Mouse (Mus musculus) stomach, embryonic 14.5 days (tissue): ENCODE measurements at regions not wholly inside any gene's neighbourhood (a gene's known extent, or its start where the extent isn't known, plus 50 kb on each side); places are given as distances from the start of the nearest gene placed in this dataset.

Source experiments
- ATAC-seq: fragments of 200-750 bp; cut with Nextera tagmentation; 2 replicates; pipeline ENCODE4 v1.8.0; 2017; ENCODE audit warnings: low read depth, moderate TSS enrichment; ENCODE audit not compliant: insufficient number of reproducible peaks, insufficient read depth, low FRiP score
- H3K27ac ChIP-seq: fragments of 300-500 bp; sonication (generic); 2 replicates; pipeline ENCODE4 v1.5.1; 2014; ENCODE audit warnings: mild to moderate bottlenecking, low read length, moderate library complexity, mixed read lengths
- H3K27me3 ChIP-seq: fragments of 300-500 bp; sonication (generic); 2 replicates; pipeline ENCODE4 v1.6.1; 2014; ENCODE audit warnings: low read length, control low read depth, mixed read lengths; ENCODE audit not compliant: control insufficient read depth, insufficient read depth
- H3K36me3 ChIP-seq: fragments of 300-500 bp; sonication (generic); 2 replicates; pipeline ENCODE4 v1.6.1; 2014; ENCODE audit warnings: mild to moderate bottlenecking, control low read depth, low read length, moderate library complexity, mixed read lengths; ENCODE audit not compliant: control insufficient read depth, insufficient read depth
- H3K4me1 ChIP-seq: fragments of 300-500 bp; sonication (generic); 2 replicates; pipeline ENCODE4 v1.6.1; 2014; ENCODE audit warnings: low read length, control low read depth, mixed read lengths; ENCODE audit not compliant: control insufficient read depth, insufficient read depth
- H3K4me2 ChIP-seq: fragments of 300-500 bp; sonication (generic); replicated peaks from 2 replicates; pipeline ENCODE4 v1.6.1; 2014; ENCODE audit warnings: low read depth, low read length, control low read depth
- H3K4me3 ChIP-seq: fragments of 300-500 bp; sonication (generic); 2 replicates; pipeline ENCODE4 v1.5.1; 2014; ENCODE audit warnings: low read depth, low read length, control low read depth
- H3K9ac ChIP-seq: fragments of 300-500 bp; sonication (generic); replicated peaks from 2 replicates; pipeline ENCODE4 v1.6.1; 2014; ENCODE audit warnings: low read depth, mild to moderate bottlenecking, control low read depth, low read length, moderate library complexity, mixed read lengths
- H3K9me3 ChIP-seq: fragments of 300-500 bp; sonication (generic); 2 replicates; pipeline ENCODE4 v1.6.1; 2016; ENCODE audit warnings: low read depth, low read length, control low read depth; ENCODE audit not compliant: control insufficient read depth
- WGBS: fragments of 180-500 bp; shearing (Covaris S2); extraction: QIAGEN DNeasy Blood & Tissue Kit; methylation state at CpG from one replicate; pipeline ENCODE4 v1.1.7; 2014; 5-methylcytosine and 5-hydroxymethylcytosine counted together

GRCm38 (mm10) chr1:105093875-105094274, 262.6 kb downstream of the Rnf152 start:
- no peaks in the 10 kb centered on the region for H3K9me3 ChIP-seq
- 82% methylated on average over 3 of the region's 3 CpGs for WGBS
- H3K27me3 ChIP-seq = no peaks in the 10 kb centered on the region
- no peak for ATAC-seq
- H3K4me1 ChIP-seq = no peaks in the 10 kb centered on the region
- H3K36me3 ChIP-seq = no peaks in the 10 kb centered on the region
- H3K27ac ChIP-seq = no peak overlapping the region
- no peak overlapping the region for H3K4me2 ChIP-seq
- no peak overlapping the region for H3K9ac ChIP-seq
- H3K4me3 ChIP-seq = no peak overlapping the region

GRCm38 (mm10) chr1:105093012-105093411, 263.5 kb downstream of the Rnf152 start:
- H3K9ac ChIP-seq = no peak overlapping the region
- WGBS = 33% methylated on average over 1 of the region's 1 CpGs
- H3K27me3 ChIP-seq = no peaks in the 10 kb centered on the region
- no peaks in the 10 kb centered on the region for H3K36me3 ChIP-seq
- H3K27ac ChIP-seq = peak overlapping the region; percentile 23; the same call in 1 of the 2 replicates
- H3K4me3 ChIP-seq = no peak overlapping the region
- no peaks in the 10 kb centered on the region for H3K4me1 ChIP-seq
- H3K9me3 ChIP-seq = no peaks in the 10 kb centered on the region
- ATAC-seq = peak; percentile 74; the same call in 1 of the 2 replicates
- H3K4me2 ChIP-seq = no peak overlapping the region

GRCm38 (mm10) chr1:105092309-105092904, 264.1 kb downstream of the Rnf152 start:
- H3K4me3 ChIP-seq = no peak overlapping the region
- H3K9ac ChIP-seq = no peak overlapping the region
- peak overlapping the region; percentile 23; the same call in 1 of the 2 replicates for H3K27ac ChIP-seq
- H3K36me3 ChIP-seq = no peaks in the 10 kb centered on the region
- ATAC-seq = peak; percentile 68
- no peaks in the 10 kb centered on the region for H3K4me1 ChIP-seq
- no peaks in the 10 kb centered on the region for H3K9me3 ChIP-seq
- 23% methylated on average over 6 of the region's 6 CpGs for WGBS
- no peaks in the 10 kb centered on the region for H3K27me3 ChIP-seq
- no peak overlapping the region for H3K4me2 ChIP-seq

- no peak overlapping the region for H3K9ac ChIP-seq
- H3K4me2 ChIP-seq = no peak overlapping the region
- H3K4me1 ChIP-seq = no peaks in the 10 kb centered on the region
- H3K9me3 ChIP-seq = no peaks in the 10 kb centered on the region
- no peaks in the 10 kb centered on the region for H3K36me3 ChIP-seq
- no peak overlapping the region for H3K4me3 ChIP-seq
- ATAC-seq = no peak
- WGBS = 84% methylated on average over 7 of the region's 7 CpGs
- H3K27me3 ChIP-seq = no peaks in the 10 kb centered on the region
- H3K27ac ChIP-seq = no peak overlapping the region
Observed at GRCm38 (mm10) chr1:105088765-105089520, 267.6 kb downstream of the Rnf152 start.

GRCm38 (mm10) chr1:105087623-105088022, 268.9 kb downstream of the Rnf152 start:
- Histone ChIP-seq H3K9ac (no peak overlapping the region), H3K4me1 (no peaks in the 10 kb centered on the region), H3K27ac (no peak overlapping the region), H3K4me3 (no peak overlapping the region), H3K9me3 (no peaks in the 10 kb centered on the region), H3K36me3 (no peaks in the 10 kb centered on the region), H3K4me2 (no peak overlapping the region), H3K27me3 (no peaks in the 10 kb centered on the region)
- no peak for ATAC-seq
- 74% methylated on average over 1 of the region's 1 CpGs for WGBS

GRCm38 (mm10) chr1:105084556-105084955, 272.0 kb downstream of the Rnf152 start:
- no peak overlapping the region for H3K27ac ChIP-seq
- WGBS = 90% methylated on average over 3 of the region's 3 CpGs
- no peak overlapping the region for H3K4me2 ChIP-seq
- H3K9me3 ChIP-seq = no peaks in the 10 kb centered on the region
- no peaks in the 10 kb centered on the region for H3K27me3 ChIP-seq
- H3K9ac ChIP-seq = no peak overlapping the region
- no peak overlapping the region for H3K4me3 ChIP-seq
- H3K36me3 ChIP-seq = no peaks in the 10 kb centered on the region
- ATAC-seq = no peak
- H3K4me1 ChIP-seq = no peaks in the 10 kb centered on the region

GRCm38 (mm10) chr1:105083551-105084103, 272.9 kb downstream of the Rnf152 start:
- Histone ChIP-seq H3K9me3 (no peaks in the 10 kb centered on the region), H3K4me3 (no peak overlapping the region), H3K36me3 (no peaks in the 10 kb centered on the region), H3K27ac (no peak overlapping the region), H3K4me1 (no peaks in the 10 kb centered on the region), H3K9ac (no peak overlapping the region), H3K27me3 (no peaks in the 10 kb centered on the region), H3K4me2 (no peak overlapping the region)
- 84% methylated on average over 6 of the region's 6 CpGs for WGBS
- no peak for ATAC-seq

GRCm38 (mm10) chr1:105082823-105083550, 273.5 kb downstream of the Rnf152 start:
- Histone ChIP-seq H3K9ac (no peak overlapping the region), H3K4me2 (no peak overlapping the region), H3K4me1 (no peaks in the 10 kb centered on the region), H3K4me3 (no peak overlapping the region), H3K27me3 (no peaks in the 10 kb centered on the region), H3K27ac (no peak overlapping the region), H3K9me3 (no peaks in the 10 kb centered on the region), H3K36me3 (no peaks in the 10 kb centered on the region)
- 85% methylated on average over 2 of the region's 2 CpGs for WGBS
- no peak for ATAC-seq
